In the genomic region with DNA sequence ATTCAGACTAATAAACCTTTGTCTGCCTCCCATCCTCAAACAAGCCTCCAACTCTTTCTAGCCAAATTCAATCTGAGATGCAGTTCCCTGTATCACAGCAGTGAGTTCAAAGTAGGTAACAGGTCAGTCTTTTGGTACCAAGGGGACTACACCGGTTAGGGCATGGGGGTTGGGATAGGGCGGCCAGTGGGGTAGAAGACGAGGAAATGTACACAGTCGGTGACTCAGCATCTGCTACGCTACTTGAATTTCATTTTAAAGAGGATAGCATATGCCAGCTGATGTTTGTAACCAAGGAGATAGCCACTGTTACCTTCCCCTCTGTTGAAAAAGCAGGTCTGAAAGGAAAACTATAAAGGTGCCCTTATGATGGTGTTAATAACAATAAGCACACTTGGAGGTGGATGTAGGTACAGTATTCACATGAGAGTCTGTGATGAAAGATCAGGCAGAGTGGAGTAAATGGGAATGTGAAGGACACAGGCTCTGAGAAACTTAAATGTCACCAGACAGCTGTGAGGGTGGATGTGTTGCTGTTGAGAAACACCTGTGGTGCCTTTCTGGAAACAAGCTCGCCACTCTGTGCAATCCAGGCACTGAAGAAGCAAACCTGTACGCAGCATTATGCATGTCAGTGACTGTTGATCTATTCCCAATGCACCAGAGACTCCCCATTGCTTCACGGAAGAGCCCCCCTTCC, we compare ENCODE assay signal across 18 mouse cellular contexts. TPM values are rescaled to one million over a fixed set of nuclear protein-coding genes. Genes with fewer than 3 reads are reported as not detected.
DNase-seq lines count a peak whose midpoint lies in the region; ATAC-seq and TF ChIP-seq lines count a peak whose summit lies in the region.
"Had no signal": no experiment of that assay in that cellular context is flagged by ENCODE, and none has a peak within 500 bp of the region (broad histone marks: within the 10 kb centered on the region; RNA-seq: fewer than 3 reads in every experiment).

No protein-coding gene starts in this region.

- H3K4me2 ChIP-seq in heart, embryonic 11.5 days, result no peak overlapping the region
- H3K4me2 ChIP-seq in myocyte (ENCODE audit: low read depth), result peak overlapping the region; percentile 77

- TF ChIP-seq CTCF in cerebellum, adult 2 months (IDR thresholded peaks at IDR 0.05; ENCODE audit: borderline replicate concordance, insufficient read depth, low read depth, low read length), result no peak

- no peak overlapping the region for H3K27ac ChIP-seq in heart, embryonic 11.5 days (ENCODE audit: low read depth, low read length)
- no peak overlapping the region for H3K27ac ChIP-seq in cerebellum, adult 2 months (ENCODE audit: insufficient read depth, low read length)

- DNase-seq in heart, adult 11 months, result peak; percentile 65
- DNase-seq in 416B (ENCODE audit: low read depth), result peak; percentile 34
- DNase-seq in brain, adult 2 months (ENCODE audit: low read depth, low spot score), result peak; percentile 3
- DNase-seq in cerebellum, adult 2 months, result no peak
- DNase-seq in right cerebral cortex, adult 2 months (ENCODE audit: low spot score in 2 of 2), result no peak
- DNase-seq in frontal cortex, postnatal 10 days (ENCODE audit: low spot score in 2 of 2), result no peak
- DNase-seq: B cell, adult 2 months; cerebellum, adult 11 months; cerebellum, adult 11-12 months; cerebellum, adult 18-20 months; cerebellum, adult 8-10 months had no signal

- ATAC-seq in heart, embryonic 11.5 days (replicated peaks; ENCODE audit: insufficient number of reproducible peaks, low FRiP score, low TSS enrichment), result no peak
- ATAC-seq: activated CD4-positive, CD25-positive, alpha-beta regulatory T cell, adult 4 months; CD4-positive, CD25-positive, alpha-beta regulatory T cell, adult 4 months; Patski had no signal

- H3K36me3 ChIP-seq in heart, embryonic 11.5 days (ENCODE audit: control insufficient read depth, insufficient read depth, low read length), result no peaks in the 10 kb centered on the region
- no peaks in the 10 kb centered on the region for H3K36me3 ChIP-seq in myocyte (ENCODE audit: control insufficient read depth, insufficient read depth)
- H3K36me3 ChIP-seq: G1E had no signal

- no peak for TF ChIP-seq POLR2A in myocyte (IDR thresholded peaks at IDR 0.05; ENCODE audit: insufficient read length, low read depth)
- no peak for TF ChIP-seq POLR2A in cerebellum, adult 2 months (IDR thresholded peaks at IDR 0.05; ENCODE audit: borderline replicate concordance, insufficient read depth, low read length)

- peaks cover 2% of the 10 kb centered on the region; the same call in 1 of the 2 replicates for H3K4me1 ChIP-seq in heart, embryonic 11.5 days (ENCODE audit: control insufficient read depth, insufficient read depth, low read length)
- H3K4me1 ChIP-seq in cerebellum, adult 2 months (ENCODE audit: control insufficient read depth, insufficient read depth, low read length), result no peaks in the 10 kb centered on the region

- no peaks in the 10 kb centered on the region for H3K79me2 ChIP-seq in myocyte (ENCODE audit: control insufficient read depth, insufficient read depth)

- H3K4me3 ChIP-seq in heart, embryonic 11.5 days (ENCODE audit: low read depth, low read length), result no peak overlapping the region
- H3K4me3 ChIP-seq in myocyte, result no peak overlapping the region
- H3K4me3 ChIP-seq in cerebellum, adult 2 months (replicated peaks; ENCODE audit: insufficient read depth, low read depth, low read length), result no peak overlapping the region

- no peak overlapping the region for H3ac ChIP-seq in myocyte (ENCODE audit: control insufficient read depth, insufficient read length)

- no peak overlapping the region for H3K9ac ChIP-seq in heart, embryonic 11.5 days (ENCODE audit: low read depth, low read length)

- WGBS in heart, embryonic 11.5 days (ENCODE audit: insufficient replicate concordance), result 75% methylated on average over 8 of the region's 8 CpGs
- WGBS in cerebellum, adult 2 months, result 83% methylated on average over 8 of the region's 8 CpGs

- H3K9me3 ChIP-seq in heart, embryonic 11.5 days (replicated peaks; ENCODE audit: control insufficient read depth, low read length), result no peaks in the 10 kb centered on the region
- H3K9me3 ChIP-seq: G1E had no signal

- H3K27me3 ChIP-seq in heart, embryonic 11.5 days (ENCODE audit: control insufficient read depth, insufficient read depth, low read length), result peaks cover 13% of the 10 kb centered on the region
- no peaks in the 10 kb centered on the region for H3K27me3 ChIP-seq in myocyte (ENCODE audit: control insufficient read depth, insufficient read depth, insufficient read length)
- H3K27me3 ChIP-seq in cerebellum, adult 2 months (ENCODE audit: control insufficient read depth, insufficient read depth, low read length), result no peaks in the 10 kb centered on the region
- H3K27me3 ChIP-seq: CH12.LX had no signal

TF ChIP-seq in myocyte, 11 proteins besides CTCF, POLR2A, EP300 and RAD21:
- TF ChIP-seq CEBPB (IDR thresholded peaks at IDR 0.05; ENCODE audit: insufficient read depth, poor library complexity, severe bottlenecking) (no peak), MYOD1 (IDR thresholded peaks at IDR 0.05; ENCODE audit: control insufficient read depth in 1 of 3, insufficient read length in 2 of 3, low read depth in 2 of 3) (peak in 2 of 3 experiments; percentile 10 to 62), MYOG (IDR thresholded peaks at IDR 0.05; ENCODE audit: control insufficient read depth in 1 of 3, insufficient read depth in 1 of 3, insufficient read length in 2 of 3, low read depth in 2 of 3) (peak in 1 of 3 experiments; percentile 40)

RNA-seq across cellular contexts. Expression of gene Prune2, which starts 5.1 kb away (rescaled TPM):
- polyA plus RNA-seq in heart, embryonic 11.5 days (2014; fragmentation: Nextera tagmentation; extraction: Ambion mirVana), result 8.0 and 9.8 TPM in 2 replicates
- 61.8 TPM for polyA plus RNA-seq in myocyte (2012; fragmentation: generic; extraction: Trizol)
- polyA plus RNA-seq in cerebellum, adult 2 months (2012; rRNA removed), result 111 and 140 TPM in 2 replicates
- polyA plus RNA-seq: G1E had no signal

Comparison
In these comparisons a context has a peak if more than half of its experiments do, and no peak if none do; other contexts are left out.
1. DNase-seq: peak in heart, adult 11 months (single experiment), 416B (single experiment) and brain, adult 2 months (single experiment); none in cerebellum, adult 2 months (0 of 2), right cerebral cortex, adult 2 months (0 of 2) and frontal cortex, postnatal 10 days (0 of 2).